8 mouse cellular contexts compared by ENCODE assay signal in genomic region chr19:33224181-33225001, GRCm38 (mm10).
DNase-seq lines count a peak whose midpoint lies in the region; ATAC-seq lines count a peak whose summit lies in the region.

No protein-coding gene starts in this region.

- DNase-seq in 3134 (ENCODE audit: extremely low read depth, insufficient read length, low spot score) (peak; percentile 15), NIH3T3 (ENCODE audit: low read depth) (peak; percentile 52)
- peak; percentile 71 for DNase-seq in embryo, embryonic 10 days (ENCODE audit: low spot score)
- DNase-seq in heart, adult 9 months (ENCODE audit: low spot score in 2 of 2), result peak; percentile 44 to 65
- DNase-seq in layer of hippocampus, adult 18-20 months (ENCODE audit: low spot score in 2 of 2), result peak; percentile 71 to 90
- peak; percentile 65 for DNase-seq in lung, postnatal 36 days
- DNase-seq in right cerebral cortex, postnatal 4 days, result peak; percentile 45

- ATAC-seq in erythroblast, adult 5-6 weeks (replicated peaks; ENCODE audit: low FRiP score, poor library complexity, severe bottlenecking), result no peak

Comparison
In these comparisons a context has a peak if more than half of its experiments do, and no peak if none do; other contexts are left out.
1. DNase-seq: peak in every context shown above with its lines; median percentile 80 in layer of hippocampus, adult 18-20 months; 71 in embryo, embryonic 10 days; 65 in lung, postnatal 36 days; 54 in heart, adult 9 months; 52 in NIH3T3; 45 in right cerebral cortex, postnatal 4 days; 15 in 3134.